Mouse (Mus musculus) left cerebral cortex, adult 8-10 months (tissue): ENCODE measurements around the gene Faap100. TPM values are rescaled to one million over a fixed set of nuclear protein-coding genes. Genes with fewer than 3 reads are reported as not detected.
"Not testable (repeated sequence)": the region's sequence is repeated elsewhere in the genome, so short reads cannot be mapped to it uniquely, and the experiment has no call there.

Experiments used
- DNase-seq, 2 experiments: peaks; one replicate each; pipeline ENCODE4 v3.0.0; 2022; ENCODE audit warnings: low spot score in 2 of 2
- total RNA-seq, 4 experiments: library from RNA; stranded (reverse); gene quantifications; 2 replicates each; pipeline ENCODE4 v1.2.4; 2022

Faap100 gene
- 10 to 100 TPM; 14.0 to 17.2 (median 14.9) TPM for total RNA-seq

GRCm38 (mm10) chr11:120378611-120379540 is at the start of gene Faap100:
Gene Faap100 (minus strand): TSS chr11:120378764.
- peak; percentile 74 to 83 for DNase-seq

GRCm38 (mm10) chr11:120426727-120427126 is 48.2 kb upstream of the Faap100 start:
- no peak for DNase-seq

GRCm38 (mm10) chr11:120423569-120424295 is 45.2 kb upstream of the Faap100 start:
- peak in 1 of 2 experiments; percentile 26 for DNase-seq

GRCm38 (mm10) chr11:120422651-120423568 is 44.3 kb upstream of the Faap100 start:
- DNase-seq = no peak

GRCm38 (mm10) chr11:120418592-120418991 is 40.0 kb upstream of the Faap100 start:
- DNase-seq = no peak

GRCm38 (mm10) chr11:120417852-120418251 is 39.3 kb upstream of the Faap100 start:
- no peak for DNase-seq

GRCm38 (mm10) chr11:120413621-120414020 is 35.1 kb upstream of the Faap100 start:
- DNase-seq = not testable (repeated sequence)

GRCm38 (mm10) chr11:120406445-120406844 is 27.9 kb upstream of the Faap100 start:
- DNase-seq = no peak

GRCm38 (mm10) chr11:120405867-120406266 is 27.3 kb upstream of the Faap100 start:
- no peak for DNase-seq

- DNase-seq = no peak
Observed at GRCm38 (mm10) chr11:120404814-120405213, 26.2 kb upstream of the Faap100 start.

- no peak for DNase-seq
Observed at GRCm38 (mm10) chr11:120399319-120399718, 20.8 kb upstream of the Faap100 start.

- no peak for DNase-seq
Observed at GRCm38 (mm10) chr11:120397602-120398001, 19.0 kb upstream of the Faap100 start.

GRCm38 (mm10) chr11:120395661-120396060 is 17.1 kb upstream of the Faap100 start:
- no peak for DNase-seq

- no peak for DNase-seq
Observed at GRCm38 (mm10) chr11:120388580-120388979, 10.0 kb upstream of the Faap100 start.

- no peak for DNase-seq
Observed at GRCm38 (mm10) chr11:120387157-120387556, 8.6 kb upstream of the Faap100 start.

GRCm38 (mm10) chr11:120386632-120387031 is 8.1 kb upstream of the Faap100 start:
- DNase-seq = no peak

GRCm38 (mm10) chr11:120382509-120382908 is 3.9 kb upstream of the Faap100 start:
- DNase-seq = peak in 1 of 2 experiments; percentile 74

GRCm38 (mm10) chr11:120381157-120381556 is 2.6 kb upstream of the Faap100 start:
- no peak for DNase-seq

GRCm38 (mm10) chr11:120380271-120380670 is 1.7 kb upstream of the Faap100 start:
- DNase-seq = no peak

GRCm38 (mm10) chr11:120378031-120378610 is 443 bp downstream of the Faap100 start:
- DNase-seq = no peak

GRCm38 (mm10) chr11:120377337-120377736 is 1.2 kb downstream of the Faap100 start:
- no peak for DNase-seq
